Mouse (Mus musculus) brain, embryonic 14.5 days (tissue): ENCODE results near the gene Rflna.

ENCODE experiments used
- CTCF ChIP-seq: fragments of 200-500 bp; IDR thresholded peaks from 2 replicates; pipeline ENCODE4 v1.5.1; 2012; ENCODE audit warnings: inconsistent platforms, mild to moderate bottlenecking, moderate library complexity, borderline replicate concordance; ENCODE audit not compliant: insufficient read depth, insufficient read length; ENCODE audit errors: extremely low read depth
- POLR2A ChIP-seq: fragments of 200-500 bp; IDR thresholded peaks from 2 replicates; pipeline ENCODE4 v1.6.1; 2012; ENCODE audit warnings: mild to moderate bottlenecking, inconsistent platforms, borderline replicate concordance; ENCODE audit not compliant: poor library complexity, insufficient read depth, insufficient read length, severe bottlenecking; ENCODE audit errors: extremely low read depth

GRCm38 (mm10) chr5:125041578-125041977, 38.6 kb downstream of the Rflna start:
- TF ChIP-seq CTCF (no peak), POLR2A (no peak)
